Mouse (Mus musculus): ENCODE data around the gene Plxna4.

The Plxna4 gene

GRCm38 (mm10) chr6:32251674-32252073 is 336.3 kb downstream of the Plxna4 start:
- no peak for DNase-seq (ENCODE audit: low spot score)

GRCm38 (mm10) chr6:32246036-32246435 is 342.0 kb downstream of the Plxna4 start:
- DNase-seq (ENCODE audit: low spot score): no peak

GRCm38 (mm10) chr6:32243040-32243439 is 345.0 kb downstream of the Plxna4 start:
- DNase-seq (ENCODE audit: low spot score): no peak

GRCm38 (mm10) chr6:32231383-32231782 is 356.6 kb downstream of the Plxna4 start:
- no peak for DNase-seq (ENCODE audit: low spot score)

- no peak for DNase-seq (ENCODE audit: low spot score)
These were observed 361.4 kb downstream of the Plxna4 start for GRCm38 (mm10) chr6:32226636-32227035.

- no peak for DNase-seq (ENCODE audit: low spot score)
These were observed 363.8 kb downstream of the Plxna4 start for GRCm38 (mm10) chr6:32224007-32224703.

- DNase-seq (ENCODE audit: low spot score): no peak
These were observed 367.2 kb downstream of the Plxna4 start for GRCm38 (mm10) chr6:32220765-32221164.

- no peak for DNase-seq (ENCODE audit: low spot score)
These were observed 369.4 kb downstream of the Plxna4 start for GRCm38 (mm10) chr6:32218544-32218943.

GRCm38 (mm10) chr6:32212439-32212838 is 375.6 kb downstream of the Plxna4 start:
- no peak for DNase-seq (ENCODE audit: low spot score)

- DNase-seq (ENCODE audit: low spot score): no peak
These were observed 377.9 kb downstream of the Plxna4 start for GRCm38 (mm10) chr6:32210139-32210538.

- no peak for DNase-seq (ENCODE audit: low spot score)
These were observed 379.0 kb downstream of the Plxna4 start for GRCm38 (mm10) chr6:32208951-32209350.

- no peak for DNase-seq (ENCODE audit: low spot score)
These were observed 383.7 kb downstream of the Plxna4 start for GRCm38 (mm10) chr6:32204253-32204652.

- no peak for DNase-seq (ENCODE audit: low spot score)
These were observed 384.6 kb downstream of the Plxna4 start for GRCm38 (mm10) chr6:32203389-32203788.

GRCm38 (mm10) chr6:32202664-32203192 is 385.3 kb downstream of the Plxna4 start:
- DNase-seq (ENCODE audit: low spot score): no peak

- DNase-seq (ENCODE audit: low spot score): no peak
These were observed 386.5 kb downstream of the Plxna4 start for GRCm38 (mm10) chr6:32201506-32201905.

GRCm38 (mm10) chr6:32199616-32200015 is 388.4 kb downstream of the Plxna4 start:
- no peak for DNase-seq (ENCODE audit: low spot score)

GRCm38 (mm10) chr6:32196913-32197312 is 391.1 kb downstream of the Plxna4 start:
- no peak for DNase-seq (ENCODE audit: low spot score)

GRCm38 (mm10) chr6:32193046-32193445 is 394.9 kb downstream of the Plxna4 start:
- DNase-seq (ENCODE audit: low spot score): no peak

GRCm38 (mm10) chr6:32184402-32184985 is 403.5 kb downstream of the Plxna4 start:
- DNase-seq (ENCODE audit: low spot score): no peak

GRCm38 (mm10) chr6:32183651-32184185 is 404.3 kb downstream of the Plxna4 start:
- DNase-seq (ENCODE audit: low spot score): no peak

GRCm38 (mm10) chr6:32180012-32180358 is 408.0 kb downstream of the Plxna4 start:
- no peak for DNase-seq (ENCODE audit: low spot score)

- no peak for DNase-seq (ENCODE audit: low spot score)
These were observed 408.5 kb downstream of the Plxna4 start for GRCm38 (mm10) chr6:32179346-32180011.

- DNase-seq (ENCODE audit: low spot score): no peak
These were observed 410.1 kb downstream of the Plxna4 start for GRCm38 (mm10) chr6:32177905-32178304.
